Mouse (Mus musculus) liver, embryonic 14.5 days (tissue): ENCODE measurements around the gene Tdp2.

Source experiments
- CTCF ChIP-seq: IDR thresholded peaks from 2 replicates; pipeline ENCODE4 v1.5.1; 2016; ENCODE audit warnings: antibody characterized with exemption, low read depth, control low read depth
- EP300 ChIP-seq: IDR thresholded peaks from 2 replicates; pipeline ENCODE4 v1.6.1; 2016; ENCODE audit warnings: antibody characterized with exemption, low read depth

GRCm38 (mm10) chr13:24787477-24787876, 44.0 kb upstream of the Tdp2 start:
- TF ChIP-seq EP300: no peak
- no peak for TF ChIP-seq CTCF
